Mouse (Mus musculus): ENCODE measurements at regions not wholly inside any gene's neighbourhood (a gene's known extent, or its start where the extent isn't known, plus 50 kb on each side); places are given as distances from the start of the nearest gene placed in this dataset.
A peak's percentile ranks its signal among the peaks of the same experiment; 100 is the strongest.
"Not testable (repeated sequence)": the region's sequence is repeated elsewhere in the genome, so short reads cannot be mapped to it uniquely, and the experiment has no call there.

DNA sequence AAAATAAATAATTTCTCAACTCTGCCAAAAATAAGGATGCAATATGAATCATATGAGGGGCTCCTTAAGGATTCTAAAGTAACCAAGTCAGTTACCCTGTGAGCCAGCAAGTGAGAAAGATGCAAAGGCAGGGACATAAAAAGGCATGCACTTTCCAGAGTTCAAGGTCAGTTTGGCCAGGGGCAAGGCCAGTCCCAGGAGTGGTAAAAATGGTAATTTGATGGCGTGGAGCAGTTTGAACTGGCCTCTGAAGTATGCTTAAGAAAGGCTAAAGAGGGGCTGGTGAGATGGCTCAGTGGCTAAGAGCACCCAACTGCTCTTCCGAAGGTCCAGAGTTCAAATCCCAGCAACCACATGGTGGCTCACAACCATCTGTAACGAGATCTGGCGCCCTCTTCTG is 68.8 kb downstream of the BC005561 start:
- Histone ChIP-seq H3K36me3 (ENCODE audit: control insufficient read depth, insufficient read depth, low read length, poor library complexity, severe bottlenecking) (peaks cover 13% of the 10 kb centered on the region), H3K9me3 (replicated peaks; ENCODE audit: control insufficient read depth, insufficient read depth, low read length, poor library complexity, severe bottlenecking) (peaks cover 35% of the 10 kb centered on the region)

DNA sequence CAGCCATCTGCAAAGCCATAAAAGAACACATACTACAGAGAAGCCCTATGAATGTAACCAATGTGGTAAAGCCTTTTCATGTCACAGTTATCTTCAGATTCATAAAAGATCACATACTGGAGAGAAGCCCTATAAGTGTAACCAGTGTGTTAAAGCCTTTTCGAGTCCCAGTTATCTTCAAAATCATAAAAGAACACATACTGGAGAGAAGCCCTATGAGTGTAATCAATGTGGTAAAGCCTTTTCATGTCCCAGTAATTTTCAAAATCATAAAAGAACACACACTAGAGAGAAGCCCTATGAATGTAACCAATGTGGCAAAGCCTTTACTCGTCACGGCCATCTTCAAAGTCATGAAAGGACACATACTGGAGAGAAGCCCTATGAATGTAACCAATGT is 74.2 kb downstream of the BC005561 start:
- not testable (repeated sequence) for H3K27ac ChIP-seq (ENCODE audit: insufficient read depth, low read length); H3K4me3 ChIP-seq (ENCODE audit: low read depth, low read length); H3K4me1 ChIP-seq (ENCODE audit: control insufficient read depth, insufficient read depth, low read length); H3K9ac ChIP-seq (ENCODE audit: low read depth, poor library complexity, severe bottlenecking); H3K27me3 ChIP-seq (ENCODE audit: control insufficient read depth, insufficient read depth, low read length, poor library complexity, severe bottlenecking)
- Histone ChIP-seq H3K9me3 (replicated peaks; ENCODE audit: control insufficient read depth, insufficient read depth, low read length, poor library complexity, severe bottlenecking) (peaks cover 61% of the 10 kb centered on the region), H3K36me3 (ENCODE audit: control insufficient read depth, insufficient read depth, low read length, poor library complexity, severe bottlenecking) (peaks cover 22% of the 10 kb centered on the region)

More for the DNA sequence above, 68.8 kb downstream of the BC005561 start:
- not testable (repeated sequence) for H3K9ac ChIP-seq (ENCODE audit: low read depth, poor library complexity, severe bottlenecking); H3K4me3 ChIP-seq (ENCODE audit: low read depth, low read length); H3K27ac ChIP-seq (ENCODE audit: insufficient read depth, low read length); H3K4me1 ChIP-seq (ENCODE audit: control insufficient read depth, insufficient read depth, low read length); H3K27me3 ChIP-seq (ENCODE audit: control insufficient read depth, insufficient read depth, low read length, poor library complexity, severe bottlenecking)

DNA sequence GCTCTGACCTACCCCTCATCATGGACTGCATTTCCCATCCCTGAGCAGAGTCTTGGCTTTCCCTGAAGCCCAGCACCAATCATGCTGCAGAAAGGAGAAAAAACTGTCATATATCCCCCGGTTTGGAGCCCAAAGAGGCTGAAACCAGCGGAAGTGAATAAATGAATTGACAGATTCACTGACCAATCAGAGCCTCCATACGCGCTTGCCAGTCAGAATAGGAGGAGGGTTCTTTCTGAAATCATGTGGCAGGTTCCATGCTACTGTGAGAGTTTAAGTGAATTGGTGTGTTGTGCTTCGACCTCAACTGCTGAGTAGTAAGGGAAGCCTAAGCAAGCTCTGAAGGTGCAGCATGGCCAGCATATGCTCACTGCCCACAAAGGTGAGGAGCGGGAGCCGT is 101.0 kb downstream of the BC005561 start:
- Histone ChIP-seq H3K27me3 (ENCODE audit: control insufficient read depth, insufficient read depth, low read length, poor library complexity, severe bottlenecking) (no peaks in the 10 kb centered on the region), H3K4me3 (ENCODE audit: low read depth, low read length) (peak overlapping the region; percentile 98), H3K36me3 (ENCODE audit: control insufficient read depth, insufficient read depth, low read length, poor library complexity, severe bottlenecking) (no peaks in the 10 kb centered on the region), H3K27ac (ENCODE audit: insufficient read depth, low read length) (no peak overlapping the region), H3K9ac (ENCODE audit: low read depth, poor library complexity, severe bottlenecking) (peak overlapping the region; percentile 74; the same call in 1 of the 2 replicates), H3K9me3 (replicated peaks; ENCODE audit: control insufficient read depth, insufficient read depth, low read length, poor library complexity, severe bottlenecking) (no peaks in the 10 kb centered on the region), H3K4me1 (ENCODE audit: control insufficient read depth, insufficient read depth, low read length) (no peaks in the 10 kb centered on the region)
- TF ChIP-seq CTCF (IDR thresholded peaks at IDR 0.05; ENCODE audit: low read depth, low read length) (no peak), EP300 (IDR thresholded peaks at IDR 0.05; ENCODE audit: insufficient read depth, low read depth, low read length) (no peak), POLR2A (IDR thresholded peaks at IDR 0.05; ENCODE audit: insufficient read depth, low read length) (no peak)
